Mouse (Mus musculus) mouse embryonic stem cell (cell line): ENCODE results near the gene Ddx5.

Experiments
- in situ Hi-C, 2 experiments: fragments of 300-500 bp; cut with MboI; formaldehyde crosslinking; loops; 1 replicate in 1 of 2; 3 replicates in 1 of 2; pipeline ENCODE4 v1.14.3; 2019 to 2020; ENCODE audit warnings: low sequenced_read_pairs in 2 of 2, low pct_unique_long_range_greater_than_20kb in 1 of 2, mixed read lengths in 1 of 2; ENCODE audit not compliant: unreplicated experiment in 1 of 2

Ddx5 gene

DNA sequence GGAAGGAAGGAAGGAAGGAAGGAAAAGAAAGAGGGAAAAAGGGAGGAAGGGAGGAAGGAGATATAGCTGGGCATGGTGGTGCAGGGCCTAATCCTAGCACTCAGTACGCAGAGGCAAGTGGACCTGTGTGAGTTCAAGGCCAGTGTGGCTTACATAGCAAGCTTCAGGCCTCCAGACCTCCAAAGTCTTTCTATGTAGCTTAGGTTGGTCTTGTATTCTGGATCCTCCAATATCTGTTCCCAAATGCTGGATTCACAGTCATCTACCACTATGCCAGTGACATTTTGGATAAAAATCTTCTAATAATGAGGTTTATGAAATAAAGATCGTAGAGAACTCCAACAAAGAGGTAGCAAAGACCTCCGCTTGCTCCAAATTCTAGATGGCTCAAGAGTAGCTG is 47.2 kb downstream of the Ddx5 start:
- in situ Hi-C loops, result loop anchor here (5.0 kb wide), 1 partner anchor 95 kb away; no protein-coding TSS in a partner anchor

DNA sequence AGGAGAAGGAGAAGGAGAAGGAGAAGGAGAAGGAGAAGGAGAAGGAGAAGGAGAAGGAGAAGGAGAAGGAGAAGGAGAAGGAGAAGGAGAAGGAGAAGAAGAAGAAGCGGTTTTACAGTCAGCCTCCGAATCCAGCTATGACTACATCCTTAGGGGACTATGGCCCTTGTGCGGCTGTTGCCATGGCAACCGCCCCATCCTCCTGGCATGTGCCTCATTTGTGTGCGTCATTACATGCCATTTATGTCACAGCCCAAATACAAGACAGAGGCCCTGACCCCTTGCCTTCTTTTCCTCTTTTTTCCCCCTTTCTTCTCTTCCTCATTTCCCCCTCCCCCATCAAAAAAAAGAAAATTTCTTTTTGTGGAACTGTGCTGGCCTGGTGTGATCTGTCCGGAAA is 47.8 kb downstream of the Ddx5 start:
- in situ Hi-C loops, result loop anchor here (5.0 kb wide), 1 partner anchor 94 kb away; no protein-coding TSS in a partner anchor

DNA sequence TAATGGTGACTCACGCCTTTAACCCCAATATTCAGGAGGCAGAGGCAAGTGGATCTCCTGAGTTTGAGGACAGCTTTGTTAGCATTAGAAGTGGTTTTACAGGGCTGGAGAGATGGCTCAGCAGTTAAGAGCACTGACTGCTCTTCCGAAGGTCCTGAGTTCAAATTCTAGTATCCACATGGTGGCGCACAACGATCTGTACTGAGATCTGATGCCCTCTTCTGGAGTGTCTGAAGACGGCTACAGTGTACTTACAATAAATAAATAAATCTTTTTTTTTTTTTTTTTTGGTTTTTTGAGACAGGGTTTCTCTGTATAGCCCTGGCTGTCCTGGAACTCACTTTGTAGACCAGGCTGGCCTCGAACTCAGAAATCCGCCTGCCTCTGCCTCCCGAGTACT is 48.3 kb downstream of the Ddx5 start:
- in situ Hi-C loops, result loop anchor here (5.0 kb wide), 1 partner anchor 93 kb away; no protein-coding TSS in a partner anchor

DNA sequence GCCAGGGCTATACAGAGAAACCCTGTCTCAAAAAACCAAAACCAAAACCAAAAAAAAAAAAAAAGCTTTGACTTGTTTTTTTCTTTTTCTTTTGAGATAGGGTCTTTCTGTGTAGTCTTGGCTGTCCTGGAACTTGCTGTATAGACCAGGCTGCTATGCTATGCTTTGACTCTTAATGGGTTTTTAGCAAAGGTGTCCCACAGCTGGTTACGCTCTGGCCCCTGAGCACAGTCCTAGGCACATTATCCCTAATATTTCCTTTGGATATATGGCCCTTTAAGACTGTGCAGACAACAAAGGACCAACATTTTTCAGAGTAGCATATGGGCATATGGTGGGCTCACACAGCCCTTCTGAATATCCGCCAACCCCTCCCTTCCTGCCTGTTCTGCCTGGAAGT is 49.9 kb downstream of the Ddx5 start:
- in situ Hi-C loops, result no loop called here

DNA sequence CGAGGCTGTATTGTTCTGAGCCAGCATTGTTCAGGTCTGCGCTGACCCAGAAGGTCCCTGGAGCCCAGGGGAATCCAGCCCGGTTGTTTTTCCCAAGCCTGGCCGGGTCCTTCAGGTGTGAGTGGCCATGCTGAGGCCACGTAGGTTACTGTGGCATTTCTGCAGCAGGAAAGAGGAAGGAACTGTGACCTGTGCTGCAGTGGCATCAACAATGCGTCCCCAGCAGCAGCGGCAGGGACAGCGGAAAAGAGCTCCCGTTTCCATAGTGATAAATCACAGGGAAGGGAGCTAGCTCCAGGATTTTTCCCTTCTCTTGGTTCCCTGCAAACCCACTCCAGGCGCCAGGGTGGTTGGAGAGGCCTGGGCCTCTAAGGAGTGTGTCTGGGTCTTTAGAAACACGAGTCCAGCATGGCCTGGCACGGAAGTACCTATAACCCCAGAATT is 51.8 kb downstream of the Ddx5 start:
- in situ Hi-C loops, result no loop called here

DNA sequence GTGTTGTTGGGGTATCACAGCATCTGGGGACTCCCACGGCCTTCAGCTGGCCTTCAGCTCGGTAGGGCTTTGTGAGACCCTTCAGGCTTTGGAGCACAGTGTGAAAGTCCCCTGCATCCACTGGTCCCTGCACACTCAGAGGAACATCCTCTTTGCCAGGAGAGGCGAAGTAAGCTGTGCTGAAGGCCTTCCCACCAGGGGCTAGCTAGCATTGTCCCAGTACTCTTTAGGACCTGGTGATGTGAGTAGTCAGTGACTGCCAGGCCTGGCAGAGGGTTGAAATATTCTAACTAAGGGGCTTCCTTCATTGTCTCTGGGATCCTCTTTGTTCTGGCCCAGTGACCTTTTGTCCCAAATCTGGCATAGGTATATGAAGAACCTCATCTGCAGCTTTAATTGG is 52.4 kb downstream of the Ddx5 start:
- in situ Hi-C loops, result no loop called here

DNA sequence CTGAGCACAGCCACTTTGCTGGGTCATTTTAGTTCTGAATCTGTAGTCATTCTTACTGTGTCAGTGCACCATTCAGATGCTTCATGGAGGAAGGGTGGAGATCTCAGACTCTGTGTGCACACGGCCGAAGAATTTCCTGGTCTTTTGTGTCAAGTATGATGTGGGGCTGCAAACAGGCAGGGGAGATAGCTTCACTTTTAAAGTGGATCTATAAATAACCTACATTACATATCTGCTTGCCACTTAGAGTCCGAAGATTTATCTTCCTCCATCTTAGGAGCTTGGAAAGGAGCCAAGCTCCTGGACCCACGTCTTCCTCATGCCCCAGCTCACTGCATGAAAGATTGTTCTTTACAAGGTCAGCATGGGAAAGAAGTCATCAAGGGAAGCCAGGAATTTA is 58.3 kb downstream of the Ddx5 start:
- in situ Hi-C loops, result no loop called here
